Mouse (Mus musculus) heart, adult 2 months (tissue): Measurements from ENCODE around the gene Lcmt1. TPM values are rescaled to one million over a fixed set of nuclear protein-coding genes. Genes with fewer than 3 reads are reported as not detected.
A peak's percentile ranks its signal among the peaks of the same experiment; 100 is the strongest.

Source experiments
- DNase-seq, 2 experiments: peaks; one replicate each; pipeline ENCODE4 v3.0.0; 2021
- H3K27ac ChIP-seq: fragments of 200-600 bp; 2 replicates; pipeline ENCODE4 v1.8.1; 2022
- H3K27me3 ChIP-seq: fragments of 200-500 bp; 2 replicates; pipeline ENCODE4 v1.6.1; 2012; ENCODE audit warnings: mild to moderate bottlenecking, low read length, inconsistent platforms, mixed read lengths; ENCODE audit not compliant: control insufficient read depth, insufficient read depth
- H3K36me3 ChIP-seq: fragments of 200-500 bp; 2 replicates; pipeline ENCODE4 v1.6.1; 2012; ENCODE audit warnings: low read length, inconsistent platforms; ENCODE audit not compliant: control insufficient read depth, insufficient read depth
- H3K4me1 ChIP-seq: fragments of 200-500 bp; 2 replicates; pipeline ENCODE4 v1.6.1; 2011; ENCODE audit warnings: low read length; ENCODE audit not compliant: control insufficient read depth, insufficient read depth
- H3K4me3 ChIP-seq: fragments of 200-600 bp; 2 replicates; pipeline ENCODE4 v1.8.1; 2022
- H3K79me2 ChIP-seq: fragments of 200-500 bp; replicated peaks from 2 replicates; pipeline ENCODE4 v1.6.1; 2012; ENCODE audit warnings: mild to moderate bottlenecking, inconsistent platforms, low read length, moderate library complexity, mixed read lengths; ENCODE audit not compliant: control insufficient read depth, insufficient read depth
- H3K9ac ChIP-seq: fragments of 200-500 bp; 2 replicates; pipeline ENCODE4 v1.6.1; 2012; ENCODE audit warnings: low read depth, mild to moderate bottlenecking, control low read depth, inconsistent platforms, low read length, mixed read lengths
- CTCF ChIP-seq: fragments of 200-600 bp; IDR thresholded peaks from 2 replicates; pipeline ENCODE4 v1.8.1; 2022; ENCODE audit warnings: antibody characterized with exemption, mild to moderate bottlenecking, moderate library complexity
- EP300 ChIP-seq: fragments of 200-500 bp; IDR thresholded peaks from 2 replicates; pipeline ENCODE4 v1.6.1; 2011; ENCODE audit warnings: low read depth, low read length, control low read depth; ENCODE audit not compliant: insufficient read depth
- POLR2A ChIP-seq: fragments of 200-500 bp; IDR thresholded peaks from 2 replicates; pipeline ENCODE4 v1.6.1; 2011; ENCODE audit warnings: mild to moderate bottlenecking, low read depth, low read length, control low read depth; ENCODE audit not compliant: insufficient read depth
- WGBS: fragments of 180-500 bp; shearing (Covaris S2); methylation state at CpG from one replicate; pipeline ENCODE4 v1.1.7; 2018; 5-methylcytosine and 5-hydroxymethylcytosine counted together
- intact Hi-C: fragments of 180-260 bp; cut with DNase I; formaldehyde crosslinking; loops from one replicate; pipeline ENCODE4 v1.15.1; 2025
- polyA plus RNA-seq: library from polyadenylated mRNA; depleted of rRNA; stranded (reverse); fragments of >200 nt; gene quantifications from 2 replicates; pipeline ENCODE4 v1.2.3, GENCODE M21; 2012
- total RNA-seq, 2 experiments: library from RNA; stranded (reverse); gene quantifications; 2 replicates each; pipeline ENCODE4 v1.2.3; 2021

Lcmt1 gene
- total and polyA plus RNA-seq, 3 experiments: 18.5 to 22.0 (median 21.7) TPM

DNA sequence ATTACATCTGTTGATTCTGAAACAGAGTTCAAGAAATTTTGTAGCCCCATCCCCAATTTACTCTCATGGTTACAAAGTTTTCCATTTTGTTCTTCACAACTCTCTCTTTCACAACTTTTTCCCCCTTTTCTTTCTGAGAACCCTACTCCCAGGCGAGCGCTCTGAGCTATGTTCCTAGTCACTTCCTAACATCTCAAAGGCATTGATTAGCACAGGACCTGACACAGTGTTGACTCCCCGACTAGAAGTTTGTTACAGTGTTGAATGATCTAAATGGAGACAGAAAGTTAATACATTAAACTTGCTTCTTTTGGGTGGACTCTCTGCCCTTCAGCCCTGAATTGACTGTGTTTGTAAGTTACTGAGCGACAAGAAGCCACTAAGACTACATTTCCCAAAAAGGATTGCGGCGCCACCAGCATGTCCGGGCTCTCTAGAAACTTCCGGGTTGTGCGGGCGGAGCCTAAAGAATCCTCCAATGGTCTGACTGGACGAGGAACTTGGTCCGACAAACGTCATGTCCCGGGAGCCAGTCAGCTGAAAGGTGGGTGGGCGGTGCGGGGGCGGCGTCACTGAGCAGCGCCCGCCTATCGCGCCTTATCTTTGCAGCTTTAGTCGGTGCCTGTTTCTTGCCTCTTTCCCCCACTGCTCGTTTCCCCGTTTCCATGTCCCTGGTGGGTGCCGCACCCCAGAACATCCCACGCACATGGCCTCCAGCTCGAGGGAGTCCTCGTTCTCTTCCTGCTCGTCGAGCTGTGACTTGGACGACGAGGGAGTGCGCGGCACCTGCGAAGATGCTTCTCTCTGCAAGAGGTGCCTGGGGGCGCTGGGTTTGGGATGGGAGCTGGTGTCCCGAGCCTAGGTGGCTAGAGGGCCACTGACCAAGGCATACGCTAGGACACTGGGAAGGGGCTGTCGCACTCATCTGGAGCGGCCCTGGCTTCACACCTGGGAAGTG lies 8.1 kb downstream of the Lcmt1 start:
- H3K4me3 ChIP-seq: peak overlapping the region; percentile 99
- intact Hi-C loops: loop anchor here (10.0 kb wide), 1 partner anchor 403 kb away; no protein-coding TSS in a partner anchor
- no peaks in the 10 kb centered on the region for H3K27me3 ChIP-seq
- TF ChIP-seq CTCF (peak; percentile 18; the same call in 1 of the 2 replicates), POLR2A (peak; percentile 87), EP300 (no peak)
- no peaks in the 10 kb centered on the region; the same call in 1 of the 2 replicates for H3K36me3 ChIP-seq
- 4% methylated on average over 41 of the region's 41 CpGs for WGBS
- peak; percentile 90 to 96 for DNase-seq
- H3K4me1 ChIP-seq: peaks cover 1% of the 10 kb centered on the region; the same call in 1 of the 2 replicates
- peaks cover 2% of the 10 kb centered on the region for H3K79me2 ChIP-seq
- peak overlapping the region; percentile 85 for H3K9ac ChIP-seq
- peak overlapping the region; percentile 76 for H3K27ac ChIP-seq

DNA sequence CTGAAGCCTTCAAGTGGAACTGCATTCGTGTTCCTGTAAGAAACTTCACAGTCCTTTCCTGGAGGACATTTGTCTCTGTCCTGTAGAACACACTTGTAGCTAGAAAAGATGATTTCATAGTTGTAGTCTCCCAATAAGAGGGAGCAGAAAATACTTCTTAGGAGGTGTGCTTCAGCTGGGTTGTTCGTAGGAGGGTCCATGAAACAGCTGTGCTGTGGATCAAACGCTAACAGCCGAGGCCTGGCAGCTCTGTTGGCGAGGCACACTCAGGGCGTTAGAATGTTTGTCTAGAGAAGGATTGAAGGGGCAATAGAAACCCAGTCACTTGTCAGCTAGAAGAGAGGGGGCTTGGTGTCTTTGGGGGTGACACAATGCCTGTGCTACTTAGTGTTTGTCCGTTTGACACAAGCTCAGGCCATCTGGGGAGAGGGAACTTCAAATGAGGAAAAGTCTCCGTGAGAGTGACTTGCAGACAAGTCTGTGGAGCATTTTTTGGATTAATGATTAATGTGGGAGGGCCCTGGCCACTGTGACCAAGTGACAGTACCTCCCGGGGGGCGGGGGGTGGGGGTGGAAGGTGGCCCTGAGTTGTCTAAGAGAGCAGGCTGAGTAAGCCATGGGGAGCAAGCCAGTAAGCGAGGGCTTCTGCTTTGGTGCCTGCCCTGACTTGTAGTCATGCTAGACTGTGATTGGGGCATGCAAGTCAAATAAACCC lies 16.3 kb downstream of the Lcmt1 start:
- no peak for TF ChIP-seq CTCF
- TF ChIP-seq POLR2A: no peak
- TF ChIP-seq EP300: no peak

DNA sequence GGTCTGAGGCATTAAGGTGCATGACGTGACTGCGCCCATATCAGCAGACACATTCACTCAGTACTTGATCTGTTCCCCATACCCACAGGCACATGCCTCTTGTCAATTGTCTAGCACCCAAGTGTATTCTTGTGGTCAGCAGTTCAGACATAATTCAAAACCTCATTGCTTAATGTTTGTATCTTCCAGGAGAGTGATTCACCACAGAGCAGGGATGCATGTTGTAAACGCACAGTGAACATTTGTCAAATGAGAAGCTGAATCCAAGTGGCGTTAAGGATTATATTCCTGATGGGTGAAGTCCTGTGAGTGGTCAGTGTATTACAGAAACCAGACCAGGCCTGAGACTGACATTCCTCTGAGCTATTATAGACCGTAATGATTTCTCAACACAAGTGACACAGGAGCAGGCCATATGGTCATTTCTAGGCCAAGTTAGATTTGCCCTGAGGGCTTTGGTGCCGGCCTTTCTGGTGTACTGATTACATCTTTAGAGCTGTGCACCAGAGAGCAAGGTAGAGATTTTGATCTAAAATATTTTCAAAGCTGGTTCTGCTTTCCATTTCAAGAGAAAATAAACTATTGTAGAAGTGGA lies 20.2 kb downstream of the Lcmt1 start:
- no peaks in the 10 kb centered on the region for H3K36me3 ChIP-seq
- H3K9ac ChIP-seq: no peak overlapping the region
- TF ChIP-seq EP300 (no peak), CTCF (no peak), POLR2A (no peak)
- 90% methylated on average over 6 of the region's 6 CpGs for WGBS
- no peak overlapping the region for H3K27ac ChIP-seq
- H3K4me3 ChIP-seq: no peak overlapping the region
- no peaks in the 10 kb centered on the region for H3K27me3 ChIP-seq
- DNase-seq: no peak
- intact Hi-C loops: no loop called here
- H3K79me2 ChIP-seq: peaks cover 1% of the 10 kb centered on the region; the same call in 1 of the 2 replicates
- H3K4me1 ChIP-seq: no peaks in the 10 kb centered on the region

More for the DNA sequence above, 16.3 kb downstream of the Lcmt1 start:
- no peaks in the 10 kb centered on the region; the same call in 1 of the 2 replicates for H3K79me2 ChIP-seq
- no peaks in the 10 kb centered on the region for H3K4me1 ChIP-seq
- no peak overlapping the region for H3K9ac ChIP-seq
- no peak overlapping the region for H3K4me3 ChIP-seq
- no peaks in the 10 kb centered on the region for H3K36me3 ChIP-seq
- DNase-seq: no peak
- intact Hi-C loops: no loop called here
- no peaks in the 10 kb centered on the region for H3K27me3 ChIP-seq
- H3K27ac ChIP-seq: no peak overlapping the region
- 63% methylated on average over 11 of the region's 11 CpGs for WGBS

DNA sequence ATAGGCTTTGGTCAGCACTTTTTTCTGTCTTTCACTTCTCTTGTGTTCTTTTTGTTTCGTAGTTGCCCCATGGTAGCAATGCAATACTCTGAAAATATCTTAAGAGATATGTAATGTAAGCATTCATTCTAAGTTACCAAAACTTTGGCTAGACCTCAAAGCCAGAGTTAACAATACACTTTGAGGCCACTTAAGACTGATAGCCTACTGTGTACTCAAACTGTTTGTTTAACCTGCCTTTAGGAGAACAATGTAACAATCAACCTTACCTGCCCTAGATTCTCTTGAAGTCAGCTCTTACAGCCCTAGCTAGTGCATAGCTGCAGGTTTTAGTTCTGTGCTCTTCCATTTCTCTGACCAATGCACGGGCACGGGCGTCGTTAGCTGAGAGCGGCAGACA lies 24.7 kb downstream of the Lcmt1 start:
- H3K4me3 ChIP-seq: no peak overlapping the region
- H3K36me3 ChIP-seq: no peaks in the 10 kb centered on the region
- intact Hi-C loops: no loop called here
- H3K4me1 ChIP-seq: no peaks in the 10 kb centered on the region
- H3K27ac ChIP-seq: no peak overlapping the region
- TF ChIP-seq EP300 (no peak), CTCF (no peak), POLR2A (no peak)
- DNase-seq: no peak
- no peaks in the 10 kb centered on the region for H3K27me3 ChIP-seq
- H3K79me2 ChIP-seq: peaks cover 1% of the 10 kb centered on the region; the same call in 1 of the 2 replicates
- WGBS: 78% methylated on average over 6 of the region's 6 CpGs
- H3K9ac ChIP-seq: no peak overlapping the region

DNA sequence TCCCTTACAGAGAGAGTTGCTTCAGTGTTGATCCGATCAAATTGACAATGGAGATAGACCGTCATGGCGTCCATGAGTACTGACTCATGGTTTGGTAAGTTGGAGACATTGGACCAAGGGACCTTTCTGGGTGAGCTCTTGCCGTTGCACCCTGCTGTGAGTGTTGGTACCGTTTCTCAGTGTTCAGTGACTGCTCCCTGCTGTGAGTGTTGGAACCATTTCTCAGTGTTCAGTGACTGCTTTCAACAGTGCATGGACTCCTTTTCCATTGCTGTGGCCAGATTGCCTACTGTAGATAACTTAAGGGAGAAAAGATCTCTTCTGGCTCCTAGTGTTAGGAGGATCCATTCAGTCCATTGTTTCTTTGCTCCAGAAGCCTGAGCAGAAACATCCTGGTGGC lies 27.3 kb downstream of the Lcmt1 start:
- no peak for TF ChIP-seq EP300
- TF ChIP-seq CTCF: no peak
- TF ChIP-seq POLR2A: no peak

More for the DNA sequence above, 27.3 kb downstream of the Lcmt1 start:
- no peak overlapping the region for H3K9ac ChIP-seq
- H3K4me1 ChIP-seq: no peaks in the 10 kb centered on the region
- H3K36me3 ChIP-seq: no peaks in the 10 kb centered on the region
- whole genome bisulfite sequencing: 83% methylated on average over 5 of the region's 5 CpGs
- no peak overlapping the region for H3K27ac ChIP-seq
- intact Hi-C loops: loop anchor here (5.0 kb wide), 1 partner anchor 190 kb away; no protein-coding TSS in a partner anchor
- peaks cover 1% of the 10 kb centered on the region; the same call in 1 of the 2 replicates for H3K79me2 ChIP-seq
- no peak overlapping the region for H3K4me3 ChIP-seq
- H3K27me3 ChIP-seq: no peaks in the 10 kb centered on the region
- no peak for DNase-seq
